Mouse (Mus musculus) heart, embryonic 15.5 days (tissue): ENCODE measurements around the gene Nepn. TPM values are rescaled to one million over a fixed set of nuclear protein-coding genes. Genes with fewer than 3 reads are reported as not detected.

ENCODE experiments used
- ATAC-seq: fragments of 200-750 bp; cut with Nextera tagmentation; replicated peaks from 2 replicates; pipeline ENCODE4 v1.8.0; 2017; ENCODE audit warnings: low read depth, moderate TSS enrichment; ENCODE audit not compliant: insufficient number of reproducible peaks, insufficient read depth, low FRiP score
- H3K27ac ChIP-seq: fragments of 300-500 bp; sonication (generic); 2 replicates; pipeline ENCODE4 v1.5.1; 2015; ENCODE audit warnings: mild to moderate bottlenecking, inconsistent platforms
- H3K27me3 ChIP-seq: fragments of 300-500 bp; sonication (generic); 2 replicates; pipeline ENCODE4 v1.6.1; 2015; ENCODE audit warnings: inconsistent platforms
- H3K36me3 ChIP-seq: fragments of 300-500 bp; sonication (generic); 2 replicates; pipeline ENCODE4 v1.6.1; 2015; ENCODE audit warnings: mild to moderate bottlenecking, inconsistent platforms
- H3K4me1 ChIP-seq: fragments of 300-500 bp; sonication (generic); replicated peaks from 2 replicates; pipeline ENCODE4 v1.6.1; 2015; ENCODE audit warnings: inconsistent platforms
- H3K4me2 ChIP-seq: fragments of 300-500 bp; sonication (generic); 2 replicates; pipeline ENCODE4 v1.6.1; 2015; ENCODE audit warnings: inconsistent platforms, mild to moderate bottlenecking, moderate library complexity
- H3K4me3 ChIP-seq: fragments of 300-500 bp; sonication (generic); 2 replicates; pipeline ENCODE4 v1.5.1; 2015; ENCODE audit warnings: mild to moderate bottlenecking, inconsistent platforms
- H3K9ac ChIP-seq: fragments of 300-500 bp; sonication (generic); 2 replicates; pipeline ENCODE4 v1.6.1; 2015; ENCODE audit warnings: mild to moderate bottlenecking, inconsistent platforms
- H3K9me3 ChIP-seq: fragments of 300-500 bp; sonication (generic); replicated peaks from 2 replicates; pipeline ENCODE4 v1.6.1; 2016; ENCODE audit warnings: inconsistent platforms
- WGBS: fragments of 180-500 bp; shearing (Covaris S2); methylation state at CpG from one replicate; pipeline ENCODE4 v1.1.7; 2015; ENCODE audit warnings: mixed read lengths; 5-methylcytosine and 5-hydroxymethylcytosine counted together
- polyA plus RNA-seq: library from polyadenylated mRNA; unstranded; fragments of >200 nt; fragmentation: Nextera tagmentation; extraction: Ambion mirVana; gene quantifications from 2 replicates; pipeline ENCODE4 v1.2.1, GENCODE M21; 2015

Nepn gene
- polyA plus RNA-seq, 1 experiment from 2014 or later, result not detected

- ATAC-seq, result no peak
- H3K9ac ChIP-seq, result no peak overlapping the region
- WGBS, result 76% methylated on average over 2 of the region's 2 CpGs
- no peaks in the 10 kb centered on the region for H3K9me3 ChIP-seq
- H3K36me3 ChIP-seq, result peaks cover 30% of the 10 kb centered on the region
- H3K4me1 ChIP-seq, result peaks cover 4% of the 10 kb centered on the region
- H3K27ac ChIP-seq, result no peak overlapping the region
- no peaks in the 10 kb centered on the region for H3K27me3 ChIP-seq
- no peak overlapping the region for H3K4me3 ChIP-seq
- no peak overlapping the region for H3K4me2 ChIP-seq
These were observed 39.1 kb downstream of the Nepn start for GRCm38 (mm10) chr10:52427634-52428415.

DNA sequence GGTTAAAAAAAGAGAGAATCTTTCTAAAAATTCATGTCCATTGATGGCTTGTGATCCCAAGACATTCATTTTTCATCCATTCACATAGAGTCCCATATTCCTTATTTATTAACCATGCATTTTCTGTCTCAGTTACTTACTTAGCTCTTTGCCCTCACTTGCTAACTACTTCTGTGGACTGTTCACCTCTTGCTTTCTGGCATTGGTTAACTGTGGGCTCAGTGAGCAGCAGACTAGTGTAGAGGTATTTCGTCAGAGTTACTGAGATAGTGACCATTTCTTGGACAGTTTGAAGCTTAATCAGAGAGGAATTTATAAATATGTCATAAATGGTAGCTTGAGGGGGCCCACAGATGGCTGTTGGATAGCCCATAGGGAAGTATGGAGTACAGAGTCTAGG lies 42.2 kb downstream of the Nepn start:
- Histone ChIP-seq H3K36me3 (peaks cover 52% of the 10 kb centered on the region), H3K4me1 (peaks cover 4% of the 10 kb centered on the region), H3K9me3 (no peaks in the 10 kb centered on the region), H3K9ac (no peak overlapping the region), H3K27ac (no peak overlapping the region), H3K4me3 (no peak overlapping the region), H3K27me3 (no peaks in the 10 kb centered on the region), H3K4me2 (no peak overlapping the region)
- 90% methylated on average over 1 of the region's 1 CpGs for WGBS
- no peak for ATAC-seq

- H3K9me3 ChIP-seq, result no peaks in the 10 kb centered on the region
- H3K4me1 ChIP-seq, result no peaks in the 10 kb centered on the region
- WGBS, result 83% methylated on average over 8 of the region's 8 CpGs
- no peak overlapping the region for H3K27ac ChIP-seq
- no peak overlapping the region for H3K4me2 ChIP-seq
- no peak overlapping the region for H3K4me3 ChIP-seq
- H3K9ac ChIP-seq, result no peak overlapping the region
- ATAC-seq, result no peak
- H3K36me3 ChIP-seq, result peaks cover 77% of the 10 kb centered on the region
- no peaks in the 10 kb centered on the region for H3K27me3 ChIP-seq
These were observed 46.1 kb downstream of the Nepn start for GRCm38 (mm10) chr10:52434836-52435235.

Other genes starting within 250 kb of the Nepn start
- gene Ros1, start 193.7 kb upstream of the Nepn start, polyA plus RNA-seq, result not detected in 2 replicates
- 6.7 and 8.8 TPM in 2 replicates for gene Dcbld1, start 155.4 kb upstream of the Nepn start, polyA plus RNA-seq
- gene Gm26741, start 30.2 kb upstream of the Nepn start, polyA plus RNA-seq, result not detected in 2 replicates
- 12.3 and 13.2 TPM in 2 replicates for gene Gopc, start 6.8 kb upstream of the Nepn start, polyA plus RNA-seq
- 7.9 and 8.8 TPM in 2 replicates for gene Nus1, start 28.6 kb downstream of the Nepn start, polyA plus RNA-seq